Mouse (Mus musculus): ENCODE results near the gene Ints12.

Gene Ints12

GRCm38 (mm10) chr3:133151629-133152028 is 60.0 kb downstream of the Ints12 start:
- DNase-seq, result no peak

- no peak for DNase-seq
Observed at GRCm38 (mm10) chr3:133152831-133153230, 61.2 kb downstream of the Ints12 start.

- no peak for DNase-seq
Observed at GRCm38 (mm10) chr3:133153629-133154028, 62.0 kb downstream of the Ints12 start.

GRCm38 (mm10) chr3:133154683-133155082 is 63.0 kb downstream of the Ints12 start:
- DNase-seq, result no peak

- no peak for DNase-seq
Observed at GRCm38 (mm10) chr3:133158260-133158659, 66.6 kb downstream of the Ints12 start.
